Mouse (Mus musculus) olfactory bulb, adult 2 months (tissue): ENCODE data around the gene Vsir.

ENCODE experiments used
- CTCF ChIP-seq: fragments of 200-500 bp; IDR thresholded peaks from 2 replicates; pipeline ENCODE4 v1.5.1; 2012; ENCODE audit warnings: low read depth, mild to moderate bottlenecking, low read length, moderate library complexity; ENCODE audit not compliant: insufficient read depth
- POLR2A ChIP-seq: fragments of 200-500 bp; IDR thresholded peaks from 2 replicates; pipeline ENCODE4 v1.6.1; 2012; ENCODE audit warnings: mild to moderate bottlenecking, low read depth, low read length, moderate library complexity; ENCODE audit not compliant: insufficient read depth

DNA sequence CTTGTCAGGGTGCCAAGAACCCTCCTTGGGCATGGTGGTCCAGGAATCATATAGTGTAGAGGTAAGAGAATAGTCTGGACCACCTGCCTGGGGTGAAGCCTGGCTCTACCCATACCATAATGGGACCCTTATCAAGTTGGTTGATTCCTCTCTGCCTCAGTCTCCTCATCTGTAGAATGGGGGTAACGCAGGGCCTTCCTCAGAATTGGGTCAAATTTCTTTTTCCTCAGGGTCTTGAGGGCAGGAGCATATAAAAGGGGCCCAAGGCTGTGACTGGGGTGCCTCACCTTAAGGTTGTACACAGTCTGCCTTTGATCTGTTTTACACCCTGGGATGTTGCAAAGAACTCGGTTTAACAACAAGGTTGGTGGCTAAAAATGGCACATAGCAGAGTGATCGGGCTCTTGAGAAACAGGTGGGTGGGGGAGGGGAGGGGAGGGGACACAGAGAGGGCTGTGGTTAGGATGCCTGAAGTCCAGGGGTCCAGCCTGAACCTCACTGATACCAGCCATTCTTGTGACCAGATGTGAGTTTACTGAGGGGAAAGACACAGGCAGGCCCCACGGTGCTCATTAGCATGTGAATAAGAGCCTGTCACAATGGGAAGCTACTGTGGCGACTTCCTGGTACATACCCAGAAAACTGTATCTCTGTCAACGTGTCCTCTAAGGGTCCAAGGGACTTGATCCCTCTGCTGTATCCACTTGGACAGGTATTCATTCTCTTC is 43.7 kb downstream of the Vsir start:
- no peak for TF ChIP-seq CTCF
- TF ChIP-seq POLR2A, result no peak
